Mouse (Mus musculus): Measurements from ENCODE around the gene Itga5. TPM values are rescaled to one million over a fixed set of nuclear protein-coding genes. Genes with fewer than 3 reads are reported as not detected.

The Itga5 gene
- total RNA-seq, 2 experiments from 2014 or later: 2.6 to 3.0 TPM

- intact Hi-C loops (cut with DNase I): loop anchor here (2.0 to 10.0 kb wide), 2 partner anchors 25 to 301 kb away; partner anchors contain the start of genes Hoxc4 and Zfp385a
- no peak for TF ChIP-seq CTCF (IDR thresholded peaks at IDR 0.05)
- DNase-seq (ENCODE audit: extremely low spot score in 1 of 2, low spot score in 2 of 2): no peak
- no peak overlapping the region for H3K27ac ChIP-seq
- H3K4me3 ChIP-seq: no peak overlapping the region
Measured at GRCm38 (mm10) chr15:103315979-103316776, 50.4 kb downstream of the Itga5 start.

DNA sequence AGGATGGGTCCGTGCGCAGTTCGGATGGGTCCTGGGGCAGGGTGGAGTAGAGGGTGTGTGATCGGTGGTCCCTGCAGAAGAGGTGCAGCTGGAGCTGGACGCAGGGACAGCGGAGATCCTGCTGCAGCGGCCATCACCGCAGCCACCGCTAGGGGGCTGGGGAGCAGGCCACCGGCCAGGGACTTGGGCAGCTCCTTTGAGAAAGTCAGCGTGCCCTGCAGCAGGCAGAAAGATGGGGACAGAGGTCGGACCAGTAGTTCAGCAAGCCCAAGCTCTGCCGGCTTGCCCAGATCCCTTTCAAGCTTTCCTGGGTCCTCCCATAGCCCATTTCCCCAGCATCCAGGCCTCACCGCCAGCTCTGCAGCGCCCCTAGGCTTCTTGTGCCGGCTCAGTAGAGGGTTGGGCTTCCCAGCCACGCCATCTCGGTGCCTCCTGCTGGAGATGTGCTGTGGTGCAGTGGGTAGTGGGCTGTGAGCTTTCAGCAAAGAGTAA, 51.5 kb downstream of the Itga5 start:
- peak; percentile 83 for TF ChIP-seq CTCF (IDR thresholded peaks at IDR 0.05)
- intact Hi-C loops (cut with DNase I): loop anchor here (2.0 to 10.0 kb wide), 2 partner anchors 26 to 300 kb away; partner anchors contain the start of genes Hoxc4 and Zfp385a
- DNase-seq (ENCODE audit: extremely low spot score in 1 of 2, low spot score in 2 of 2): peak in 1 of 2 experiments; percentile 74
- no peak overlapping the region for H3K27ac ChIP-seq
- no peak overlapping the region for H3K4me3 ChIP-seq

DNA sequence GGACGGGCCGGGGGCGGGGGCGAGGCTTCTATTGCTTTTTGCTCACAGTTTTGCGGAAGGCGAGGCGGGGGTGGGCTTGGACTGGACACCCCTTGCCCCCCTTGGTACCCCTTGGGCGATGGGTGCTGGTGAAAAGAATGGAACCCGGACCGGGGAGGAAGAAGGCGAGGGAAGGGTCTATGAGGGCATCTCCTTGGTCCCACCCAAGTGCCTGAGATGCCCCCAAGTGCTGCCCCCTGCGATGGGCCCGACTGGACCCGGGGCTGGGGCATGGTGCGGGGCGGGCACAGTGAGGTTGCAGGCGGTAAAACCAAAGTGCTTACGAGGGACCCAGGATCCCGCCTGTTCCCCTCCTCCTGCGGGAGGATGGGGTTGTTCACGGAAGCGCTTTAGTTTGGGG, 52.4 kb downstream of the Itga5 start:
- DNase-seq (ENCODE audit: extremely low spot score in 1 of 2, low spot score in 2 of 2): no peak
- no peak for TF ChIP-seq CTCF (IDR thresholded peaks at IDR 0.05)
- H3K27ac ChIP-seq: no peak overlapping the region
- intact Hi-C loops (cut with DNase I): loop anchor here (2.0 to 10.0 kb wide), 2 partner anchors 27 to 299 kb away; partner anchors contain the start of genes Hoxc4 and Zfp385a
- H3K4me3 ChIP-seq: no peak overlapping the region

DNA sequence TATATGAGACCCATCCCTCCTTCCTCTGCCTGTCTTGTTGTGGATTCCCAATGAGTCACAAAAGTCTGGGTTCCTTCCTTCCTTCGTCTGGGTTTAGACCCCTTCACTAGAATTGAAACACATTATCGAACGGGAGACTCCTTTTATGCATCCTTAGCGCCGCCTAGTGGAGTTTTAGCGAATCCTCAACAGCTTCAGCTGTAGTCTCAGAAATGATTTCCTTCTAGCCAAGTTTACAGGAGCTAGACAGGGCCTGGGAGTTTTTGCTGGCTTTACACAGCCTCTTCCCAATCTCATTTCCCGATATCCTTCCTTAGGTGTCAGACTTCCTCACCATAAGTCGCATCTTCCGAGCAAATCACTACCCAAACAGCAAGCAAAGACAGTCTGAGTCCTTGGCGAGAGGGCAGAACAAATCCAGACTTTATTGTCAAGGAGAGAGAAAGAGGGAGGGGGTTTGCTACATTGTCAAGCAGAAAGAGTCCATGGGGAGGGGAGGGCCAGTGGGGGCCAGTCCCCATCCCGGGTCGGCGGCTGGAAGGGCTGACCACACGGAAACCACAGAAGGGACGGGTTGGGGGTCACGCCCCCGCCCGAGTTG, 53.0 kb downstream of the Itga5 start:
- intact Hi-C loops (cut with DNase I): loop anchor here (2.0 to 10.0 kb wide), 2 partner anchors 27 to 299 kb away; partner anchors contain the start of genes Hoxc4 and Zfp385a
- Histone ChIP-seq H3K27ac (no peak overlapping the region), H3K4me3 (no peak overlapping the region)
- DNase-seq (ENCODE audit: extremely low spot score in 1 of 2, low spot score in 2 of 2): no peak
- peak; percentile 88 for TF ChIP-seq CTCF (IDR thresholded peaks at IDR 0.05)

DNA sequence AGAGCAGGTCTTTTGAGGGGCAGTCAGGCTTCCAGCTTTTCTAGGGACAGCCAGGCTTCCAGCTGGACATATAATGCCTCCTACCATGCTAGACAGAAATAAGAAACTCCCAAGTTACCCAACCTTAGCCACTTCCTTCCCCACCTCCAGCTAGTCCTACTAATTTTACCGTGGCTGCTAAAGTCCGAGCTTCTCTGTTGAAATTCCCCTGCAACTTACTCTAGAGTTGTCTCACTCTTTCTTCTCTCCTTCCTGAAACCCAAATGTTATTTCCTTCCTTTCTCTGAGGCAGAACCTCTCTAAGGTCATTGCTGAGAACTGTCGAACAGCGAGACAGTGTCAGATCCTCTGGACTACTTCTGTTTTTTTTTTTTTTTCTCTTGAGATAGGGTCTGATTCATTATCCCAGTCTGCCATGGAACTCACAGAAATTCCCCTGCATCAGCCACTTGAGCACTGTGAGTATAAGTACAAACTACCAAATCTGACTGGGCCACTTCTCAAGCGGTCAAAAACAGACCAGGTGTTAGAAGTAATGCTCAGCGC, 56.1 kb downstream of the Itga5 start, which contains the start of gene Gpr84:
Gpr84 (minus strand) TSS at position 248 of the 546 bp plus-strand sequence.
- intact Hi-C loops (cut with DNase I): loop anchor here (10.0 kb wide), 1 partner anchor 296 kb away; the partner anchor contains the start of gene Hoxc4
- no peak within 1 kb of the TSS for H3K27ac ChIP-seq

DNA sequence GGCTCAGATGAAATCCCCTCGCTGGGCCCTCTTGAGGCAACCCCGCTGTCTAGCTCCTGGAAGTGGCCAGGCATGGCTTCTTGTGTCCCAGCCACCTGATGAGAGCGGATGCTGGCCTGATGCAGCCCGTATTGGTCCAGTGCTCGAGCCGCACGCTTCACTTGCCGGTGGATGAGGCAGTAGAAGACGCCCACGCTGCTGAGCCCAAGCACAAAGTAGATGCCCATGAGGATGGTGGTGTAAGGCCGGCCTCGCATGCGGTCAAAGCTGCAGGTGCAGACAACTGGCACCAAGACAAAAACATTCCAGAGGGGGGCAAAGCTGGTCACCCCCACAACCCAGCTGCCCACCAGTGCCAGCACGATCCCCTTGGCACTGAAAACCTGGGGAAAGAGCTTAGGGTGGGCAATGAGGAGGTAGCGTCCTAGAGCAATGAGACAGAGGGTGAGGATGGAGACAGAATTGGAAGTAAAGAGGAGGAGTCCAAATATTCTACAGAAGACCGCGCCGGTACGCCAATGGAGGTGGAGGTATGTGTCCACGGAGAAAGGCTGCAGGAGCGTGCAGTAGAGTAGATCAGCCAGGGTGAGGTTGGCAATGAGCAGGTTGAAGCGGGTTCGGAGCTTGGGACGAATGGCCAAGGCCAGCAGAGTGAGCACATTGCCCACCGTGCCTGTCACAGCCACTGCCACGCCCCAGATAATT, 57.5 kb downstream of the Itga5 start:
- intact Hi-C loops (cut with DNase I): loop anchor here (10.0 kb wide), 1 partner anchor 564 kb away; no protein-coding TSS in a partner anchor
- DNase-seq (ENCODE audit: extremely low spot score in 1 of 2, low spot score in 2 of 2): no peak
- Histone ChIP-seq H3K27ac (no peak overlapping the region), H3K4me3 (no peak overlapping the region)
- no peak for TF ChIP-seq CTCF (IDR thresholded peaks at IDR 0.05)

More for the DNA sequence above, 56.1 kb downstream of the Itga5 start, which contains the start of gene Gpr84:
- no peak for TF ChIP-seq CTCF (IDR thresholded peaks at IDR 0.05)
- DNase-seq (ENCODE audit: extremely low spot score in 1 of 2, low spot score in 2 of 2): no peak
- H3K4me3 ChIP-seq: no peak within 1 kb of the TSS

DNA sequence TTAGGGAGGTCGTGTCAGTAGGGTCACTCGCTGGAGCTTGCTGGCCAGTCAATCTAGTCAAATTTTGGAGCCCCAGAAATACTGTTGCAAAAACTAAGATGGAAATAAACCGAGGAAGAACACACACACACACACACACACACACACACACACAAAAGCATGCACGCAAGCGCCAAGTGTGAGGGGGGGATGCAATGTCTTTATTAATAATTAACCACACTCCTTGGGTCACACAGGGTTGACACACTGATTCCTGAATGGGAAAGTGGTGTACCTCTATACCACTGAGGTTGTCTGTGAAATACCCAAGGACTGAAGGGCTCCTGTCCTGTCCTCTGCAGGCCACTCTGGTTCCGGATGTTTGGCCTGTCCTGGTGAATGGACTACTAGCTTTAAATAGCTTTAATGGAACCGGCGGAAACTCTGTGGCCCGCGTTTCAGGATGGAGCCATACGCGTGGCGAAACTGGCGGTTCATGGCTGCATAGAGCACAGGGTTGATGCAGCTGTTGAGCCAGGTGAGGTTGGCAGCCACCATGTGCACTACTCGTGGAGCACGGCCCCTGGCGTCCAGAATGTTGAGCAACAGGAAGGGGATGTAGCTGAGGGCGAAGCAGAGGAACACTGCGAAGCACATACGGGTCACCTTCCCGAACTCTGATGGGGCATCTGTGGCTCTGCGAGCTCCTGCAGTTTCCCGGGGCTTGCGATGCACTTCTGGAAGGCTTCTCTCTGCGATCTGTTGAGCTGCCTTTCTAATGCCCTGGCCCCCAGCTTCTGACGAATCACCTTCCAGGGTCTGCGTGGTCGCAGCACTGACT, 58.3 kb downstream of the Itga5 start:
- Histone ChIP-seq H3K4me3 (no peak overlapping the region), H3K27ac (no peak overlapping the region)
- DNase-seq (ENCODE audit: extremely low spot score in 1 of 2, low spot score in 2 of 2): no peak
- TF ChIP-seq CTCF (IDR thresholded peaks at IDR 0.05): no peak; the same call in 1 of the 2 replicates
- intact Hi-C loops (cut with DNase I): loop anchor here (10.0 kb wide), 1 partner anchor 563 kb away; no protein-coding TSS in a partner anchor

GRCm38 (mm10) chr15:103307125-103307524, 59.4 kb downstream of the Itga5 start:
- peak; percentile 89 to 90 for DNase-seq (ENCODE audit: extremely low spot score in 1 of 2, low spot score in 2 of 2)
- peak; percentile 100 for TF ChIP-seq CTCF (IDR thresholded peaks at IDR 0.05)
- Histone ChIP-seq H3K4me3 (no peak overlapping the region), H3K27ac (peak overlapping the region; percentile 37; the same call in 1 of the 2 replicates)
- intact Hi-C loops (cut with DNase I): loop anchor here (1.0 to 10.0 kb wide), 4 partner anchors 22 to 562 kb away; no protein-coding TSS in a partner anchor

DNA sequence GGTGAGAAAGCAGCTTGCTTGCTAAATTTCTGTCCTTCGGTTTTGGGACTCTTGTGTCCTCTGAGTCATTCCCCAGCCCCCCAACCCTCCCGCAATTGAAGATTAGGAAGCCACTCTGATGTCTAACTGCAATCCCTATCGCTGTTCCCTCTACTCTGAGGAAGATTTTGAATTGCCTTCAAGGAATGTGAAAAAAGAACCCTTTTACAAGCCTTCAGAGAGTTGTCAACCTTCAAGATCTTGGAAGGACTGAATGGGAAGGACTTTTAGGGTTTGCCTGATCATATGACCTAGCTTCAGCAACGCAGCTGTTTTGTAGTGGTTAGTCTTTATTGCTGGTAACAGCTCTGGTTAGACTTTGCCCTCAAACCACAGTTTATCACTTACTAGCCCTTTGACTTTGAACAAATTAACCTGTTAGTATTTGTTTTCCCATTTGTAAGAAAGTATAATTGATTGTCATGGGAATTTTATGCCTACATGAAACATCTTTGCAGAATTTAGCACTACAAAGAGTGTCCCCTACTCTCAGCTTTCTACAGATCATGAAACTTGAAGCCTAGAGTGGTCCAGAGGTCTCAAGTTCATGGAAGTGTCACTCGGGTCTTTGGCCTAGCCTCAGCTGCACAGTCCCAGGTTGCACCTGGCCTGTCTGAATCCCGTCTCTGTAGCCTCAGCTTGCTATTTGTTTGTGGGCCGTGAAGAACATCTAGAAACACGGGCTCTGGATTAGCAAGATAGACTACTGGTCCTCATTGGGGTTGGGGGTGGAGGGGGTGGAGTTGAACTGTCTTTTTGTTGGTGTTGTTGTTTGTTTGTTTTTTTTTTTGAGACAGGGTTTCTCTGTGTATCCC, 60.5 kb downstream of the Itga5 start:
- DNase-seq (ENCODE audit: extremely low spot score in 1 of 2, low spot score in 2 of 2): peak in 1 of 2 experiments; percentile 11
- Histone ChIP-seq H3K27ac (peak overlapping the region; percentile 97), H3K4me3 (peak overlapping the region; percentile 60)
- intact Hi-C loops (cut with DNase I): loop anchor here (2.0 to 10.0 kb wide), 3 partner anchors 21 to 561 kb away; partner anchors contain the start of gene Hnrnpa1
- no peak for TF ChIP-seq CTCF (IDR thresholded peaks at IDR 0.05)
